Mouse (Mus musculus): ENCODE results near the gene Ddx46. TPM values are rescaled to one million over a fixed set of nuclear protein-coding genes. Genes with fewer than 3 reads are reported as not detected.
"Not testable (repeated sequence)": the region's sequence is repeated elsewhere in the genome, so short reads cannot be mapped to it uniquely, and the experiment has no call there.

The Ddx46 gene
- polyA plus RNA-seq, 1 experiment from 2014 or later = 48.5 TPM

- peak within 1 kb of the TSS; percentile 67 for H3K4me2 ChIP-seq (replicated peaks; ENCODE audit: low read depth, low read length)
- H3K4me3 ChIP-seq (ENCODE audit: low read length) = peak within 1 kb of the TSS; percentile 86
- ATAC-seq (ENCODE audit: low FRiP score, low TSS enrichment) = peak; percentile 98
- no peaks in the 10 kb centered on the region for H3K9me3 ChIP-seq (ENCODE audit: control insufficient read depth, low read length)
- peak within 1 kb of the TSS; percentile 79 for H3K9ac ChIP-seq (ENCODE audit: low read depth, low read length)
- H3K27me3 ChIP-seq (ENCODE audit: control insufficient read depth, insufficient read depth, low read length) = no peaks in the 10 kb centered on the region
- H3K27ac ChIP-seq (ENCODE audit: low read depth, low read length) = peak within 1 kb of the TSS; percentile 86
- H3K4me1 ChIP-seq (ENCODE audit: control insufficient read depth, insufficient read depth, low read length) = peaks cover 6% of the 10 kb centered on the region; the same call in 1 of the 2 replicates
- H3K36me3 ChIP-seq (ENCODE audit: control insufficient read depth, insufficient read depth, low read length) = peaks cover 25% of the 10 kb centered on the region; the same call in 1 of the 2 replicates
- WGBS = under 1% methylated on average over 59 of the region's 59 CpGs
Measured at GRCm38 (mm10) chr13:55622649-55623541, 11.9 kb upstream of the Ddx46 start, which contains the start of gene Caml. Gene Caml, plus strand, starts transcription at chr13:55623005.

GRCm38 (mm10) chr13:55635146-55635571 lies 332 bp downstream of the Ddx46 start:
- peak overlapping the region; percentile 99 for H3K4me3 ChIP-seq (ENCODE audit: low read length)
- peak; percentile 65 for ATAC-seq (ENCODE audit: low FRiP score, low TSS enrichment)
- peak overlapping the region; percentile 93 for H3K9ac ChIP-seq (ENCODE audit: low read depth, low read length)
- H3K4me1 ChIP-seq (ENCODE audit: control insufficient read depth, insufficient read depth, low read length) = peaks cover 4% of the 10 kb centered on the region; the same call in 1 of the 2 replicates
- peak overlapping the region; percentile 51; the same call in 1 of the 2 replicates for H3K27ac ChIP-seq (ENCODE audit: low read depth, low read length)
- H3K27me3 ChIP-seq (ENCODE audit: control insufficient read depth, insufficient read depth, low read length) = no peaks in the 10 kb centered on the region
- peaks cover 49% of the 10 kb centered on the region for H3K36me3 ChIP-seq (ENCODE audit: control insufficient read depth, insufficient read depth, low read length)
- WGBS = under 1% methylated on average over 37 of the region's 40 CpGs
- peak overlapping the region; percentile 83 for H3K4me2 ChIP-seq (replicated peaks; ENCODE audit: low read depth, low read length)
- H3K9me3 ChIP-seq (ENCODE audit: control insufficient read depth, low read length) = no peaks in the 10 kb centered on the region

DNA sequence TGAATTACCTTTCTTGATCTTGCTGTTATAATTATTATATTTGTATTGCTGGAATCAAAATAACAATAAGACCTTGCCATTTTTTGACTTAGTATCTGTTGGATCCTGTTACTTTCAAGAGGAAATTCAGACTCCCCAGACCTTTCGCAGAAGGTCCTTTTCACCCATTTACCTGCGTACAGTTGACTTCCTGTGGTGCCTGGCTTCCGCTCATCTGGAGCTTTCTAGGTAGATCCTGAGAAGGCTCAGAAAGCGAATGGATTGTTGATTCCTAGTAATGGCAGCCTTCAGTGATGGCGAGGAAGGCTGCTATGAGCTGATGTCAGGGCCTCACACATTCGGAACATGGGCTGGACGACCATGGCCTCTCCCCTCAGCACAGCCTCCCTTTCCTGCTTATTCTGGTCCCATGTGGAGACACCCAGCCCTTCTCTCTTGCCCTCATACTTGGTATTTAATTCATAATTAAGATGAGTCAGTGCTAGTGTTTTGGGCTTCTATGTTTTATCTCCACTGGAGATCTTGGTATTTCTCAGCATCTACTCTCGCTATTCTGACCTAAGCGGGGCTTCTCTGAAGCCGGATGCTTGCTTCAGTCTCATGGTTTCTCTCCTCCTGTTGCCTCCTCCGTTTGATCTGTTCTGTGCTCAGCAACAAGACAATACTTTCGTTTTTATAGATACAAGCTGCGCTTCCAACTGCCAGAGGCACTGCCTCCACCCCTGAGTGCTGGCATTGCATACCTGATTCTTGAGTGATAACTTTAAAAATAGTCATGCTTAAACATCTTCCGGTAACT lies 1.6 kb downstream of the Ddx46 start:
- Histone ChIP-seq H3K36me3 (ENCODE audit: control insufficient read depth, insufficient read depth, low read length) (peaks cover 49% of the 10 kb centered on the region), H3K4me2 (replicated peaks; ENCODE audit: low read depth, low read length) (no peak overlapping the region), H3K27me3 (ENCODE audit: control insufficient read depth, insufficient read depth, low read length) (no peaks in the 10 kb centered on the region), H3K4me1 (ENCODE audit: control insufficient read depth, insufficient read depth, low read length) (peaks cover 4% of the 10 kb centered on the region; the same call in 1 of the 2 replicates), H3K4me3 (ENCODE audit: low read length) (no peak overlapping the region), H3K9ac (ENCODE audit: low read depth, low read length) (no peak overlapping the region), H3K9me3 (ENCODE audit: control insufficient read depth, low read length) (no peaks in the 10 kb centered on the region), H3K27ac (ENCODE audit: low read depth, low read length) (no peak overlapping the region)
- no peak for ATAC-seq (ENCODE audit: low FRiP score, low TSS enrichment)
- 88% methylated on average over 14 of the region's 14 CpGs for WGBS

GRCm38 (mm10) chr13:55640480-55640879 lies 5.7 kb downstream of the Ddx46 start:
- peaks cover 50% of the 10 kb centered on the region for H3K36me3 ChIP-seq (ENCODE audit: control insufficient read depth, insufficient read depth, low read length)
- H3K4me3 ChIP-seq (ENCODE audit: low read length); ATAC-seq (ENCODE audit: low FRiP score, low TSS enrichment); H3K4me1 ChIP-seq (ENCODE audit: control insufficient read depth, insufficient read depth, low read length); H3K27me3 ChIP-seq (ENCODE audit: control insufficient read depth, insufficient read depth, low read length); H3K27ac ChIP-seq (ENCODE audit: low read depth, low read length); H3K9ac ChIP-seq (ENCODE audit: low read depth, low read length); H3K4me2 ChIP-seq (replicated peaks; ENCODE audit: low read depth, low read length); H3K9me3 ChIP-seq (ENCODE audit: control insufficient read depth, low read length): not testable (repeated sequence)
- WGBS = 57% methylated on average over 8 of the region's 8 CpGs

- Histone ChIP-seq H3K9ac (ENCODE audit: low read depth, low read length) (no peak overlapping the region), H3K4me3 (ENCODE audit: low read length) (no peak overlapping the region), H3K9me3 (ENCODE audit: control insufficient read depth, low read length) (no peaks in the 10 kb centered on the region), H3K27ac (ENCODE audit: low read depth, low read length) (no peak overlapping the region), H3K4me2 (replicated peaks; ENCODE audit: low read depth, low read length) (no peak overlapping the region), H3K4me1 (ENCODE audit: control insufficient read depth, insufficient read depth, low read length) (no peaks in the 10 kb centered on the region), H3K36me3 (ENCODE audit: control insufficient read depth, insufficient read depth, low read length) (peaks cover 71% of the 10 kb centered on the region), H3K27me3 (ENCODE audit: control insufficient read depth, insufficient read depth, low read length) (no peaks in the 10 kb centered on the region)
- ATAC-seq (ENCODE audit: low FRiP score, low TSS enrichment) = no peak
- 92% methylated on average over 2 of the region's 2 CpGs for WGBS
Measured at GRCm38 (mm10) chr13:55644525-55644924, 9.7 kb downstream of the Ddx46 start.

- no peaks in the 10 kb centered on the region for H3K4me1 ChIP-seq (ENCODE audit: control insufficient read depth, insufficient read depth, low read length)
- H3K27me3 ChIP-seq (ENCODE audit: control insufficient read depth, insufficient read depth, low read length) = no peaks in the 10 kb centered on the region
- no peak overlapping the region for H3K4me2 ChIP-seq (replicated peaks; ENCODE audit: low read depth, low read length)
- H3K9ac ChIP-seq (ENCODE audit: low read depth, low read length) = no peak overlapping the region
- no peak overlapping the region for H3K27ac ChIP-seq (ENCODE audit: low read depth, low read length)
- H3K4me3 ChIP-seq (ENCODE audit: low read length) = no peak overlapping the region
- peaks cover 97% of the 10 kb centered on the region for H3K36me3 ChIP-seq (ENCODE audit: control insufficient read depth, insufficient read depth, low read length)
- no peaks in the 10 kb centered on the region for H3K9me3 ChIP-seq (ENCODE audit: control insufficient read depth, low read length)
- no peak for ATAC-seq (ENCODE audit: low FRiP score, low TSS enrichment)
- 91% methylated on average over 12 of the region's 12 CpGs for WGBS
Measured at GRCm38 (mm10) chr13:55650098-55650497, 15.3 kb downstream of the Ddx46 start.

DNA sequence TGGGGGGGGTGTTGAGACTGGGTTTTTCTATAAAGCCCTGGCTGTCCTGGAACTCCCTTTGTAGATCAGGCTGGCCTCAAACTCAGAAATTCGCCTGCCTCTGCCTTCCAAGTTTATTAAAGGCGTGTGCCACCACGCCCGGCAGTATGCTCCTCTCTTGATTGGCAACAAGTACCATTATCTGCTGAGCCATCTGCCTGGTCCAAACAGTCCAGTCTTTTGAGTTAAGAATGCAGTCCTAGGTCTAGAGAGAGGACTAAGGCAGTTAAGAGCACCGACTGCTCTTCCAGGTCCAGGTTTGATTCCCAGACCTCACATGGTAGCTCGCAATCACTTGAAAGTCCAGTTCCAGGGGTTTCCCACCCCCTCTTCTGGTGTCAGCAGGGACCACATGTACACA lies 16.2 kb downstream of the Ddx46 start:
- Histone ChIP-seq H3K36me3 (ENCODE audit: control insufficient read depth, insufficient read depth, low read length) (peaks cover 97% of the 10 kb centered on the region), H3K27ac (ENCODE audit: low read depth, low read length) (no peak overlapping the region), H3K27me3 (ENCODE audit: control insufficient read depth, insufficient read depth, low read length) (no peaks in the 10 kb centered on the region), H3K9ac (ENCODE audit: low read depth, low read length) (no peak overlapping the region), H3K4me2 (replicated peaks; ENCODE audit: low read depth, low read length) (no peak overlapping the region), H3K4me1 (ENCODE audit: control insufficient read depth, insufficient read depth, low read length) (no peaks in the 10 kb centered on the region), H3K9me3 (ENCODE audit: control insufficient read depth, low read length) (no peaks in the 10 kb centered on the region), H3K4me3 (ENCODE audit: low read length) (no peak overlapping the region)
- 94% methylated on average over 6 of the region's 6 CpGs for WGBS
- ATAC-seq (ENCODE audit: low FRiP score, low TSS enrichment) = no peak

- H3K4me3 ChIP-seq (ENCODE audit: low read length) = no peak overlapping the region
- no peak overlapping the region for H3K9ac ChIP-seq (ENCODE audit: low read depth, low read length)
- no peak overlapping the region for H3K27ac ChIP-seq (ENCODE audit: low read depth, low read length)
- H3K4me2 ChIP-seq (replicated peaks; ENCODE audit: low read depth, low read length) = no peak overlapping the region
- no peak for ATAC-seq (ENCODE audit: low FRiP score, low TSS enrichment)
- H3K9me3 ChIP-seq (ENCODE audit: control insufficient read depth, low read length) = no peaks in the 10 kb centered on the region
- H3K27me3 ChIP-seq (ENCODE audit: control insufficient read depth, insufficient read depth, low read length) = no peaks in the 10 kb centered on the region
- 84% methylated on average over 6 of the region's 6 CpGs for WGBS
- H3K4me1 ChIP-seq (ENCODE audit: control insufficient read depth, insufficient read depth, low read length) = no peaks in the 10 kb centered on the region
- peaks cover 92% of the 10 kb centered on the region for H3K36me3 ChIP-seq (ENCODE audit: control insufficient read depth, insufficient read depth, low read length)
Measured at GRCm38 (mm10) chr13:55668550-55668949, 33.7 kb downstream of the Ddx46 start.
